Mouse (Mus musculus): Measurements from ENCODE around the gene Vapa.
"Not testable (repeated sequence)": the region's sequence is repeated elsewhere in the genome, so short reads cannot be mapped to it uniquely, and the experiment has no call there.

Vapa gene

DNA sequence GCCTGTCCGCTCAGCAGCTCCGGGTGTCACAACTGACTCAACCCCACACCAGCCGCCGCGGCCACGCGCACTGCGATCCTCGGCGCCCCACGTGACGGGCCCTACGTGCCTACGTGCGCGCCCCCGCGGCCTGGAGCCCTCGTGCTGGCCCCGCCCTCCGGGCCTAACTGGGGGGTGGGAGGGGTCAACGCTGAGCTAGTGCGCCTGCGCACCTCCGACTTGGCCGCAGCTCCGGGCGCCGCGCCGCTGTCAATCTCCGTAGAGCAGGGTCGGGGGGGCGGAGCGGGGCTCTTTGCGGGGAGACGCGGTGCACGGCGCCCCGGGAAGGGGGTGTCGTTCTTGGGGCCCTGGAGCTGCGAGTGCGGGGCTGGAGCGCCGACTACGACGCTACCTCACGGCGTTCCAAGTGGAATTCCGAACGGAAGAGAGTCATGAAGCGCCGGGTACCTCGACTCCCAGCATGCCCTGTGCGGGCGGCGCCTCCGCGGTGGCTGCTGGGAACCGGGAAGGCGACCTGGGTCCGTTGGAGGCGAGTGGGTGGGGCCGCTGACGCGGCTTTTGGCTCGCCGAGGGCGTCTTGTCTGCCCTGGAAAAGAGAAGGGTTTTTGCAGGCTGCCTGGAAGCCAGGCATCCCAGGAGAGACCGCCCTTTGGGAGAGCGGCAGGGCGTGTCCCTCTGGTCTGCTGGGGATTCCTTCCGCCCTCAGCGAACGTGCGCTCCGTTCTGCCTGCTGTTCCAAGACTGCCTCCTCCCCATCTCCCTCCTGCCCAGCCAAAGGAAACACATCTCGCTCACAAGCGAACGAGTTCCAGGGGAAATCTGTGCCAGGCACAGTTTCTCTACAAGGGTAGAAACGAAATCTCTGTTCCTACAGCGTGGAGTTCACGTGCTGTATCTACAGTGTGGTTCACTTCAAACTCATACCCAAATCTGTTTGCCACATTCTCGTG, at the start of gene Vapa:
Gene Vapa (minus strand): TSS at position 93 of the 950 bp plus-strand sequence.
- DNase-seq = peak; percentile 98

DNA sequence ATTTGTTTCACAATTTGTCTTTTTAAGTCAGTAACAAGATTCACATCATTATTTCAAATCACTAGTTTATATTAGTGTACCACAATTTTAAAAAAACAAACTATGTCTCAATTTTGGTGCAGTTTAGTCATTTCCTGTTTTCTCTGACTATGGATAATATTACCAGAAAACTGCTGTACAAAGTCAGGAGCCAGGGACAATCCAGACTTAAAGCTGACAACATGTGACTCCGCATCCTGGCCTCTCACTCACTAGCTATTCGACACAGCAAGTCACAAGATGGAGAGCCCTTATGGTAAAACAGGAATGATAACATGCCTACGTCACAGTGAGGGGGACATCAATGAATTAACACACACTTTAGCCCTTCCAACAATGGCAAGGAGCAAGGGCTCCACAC, 49.3 kb upstream of the Vapa start:
- no peak for DNase-seq

DNA sequence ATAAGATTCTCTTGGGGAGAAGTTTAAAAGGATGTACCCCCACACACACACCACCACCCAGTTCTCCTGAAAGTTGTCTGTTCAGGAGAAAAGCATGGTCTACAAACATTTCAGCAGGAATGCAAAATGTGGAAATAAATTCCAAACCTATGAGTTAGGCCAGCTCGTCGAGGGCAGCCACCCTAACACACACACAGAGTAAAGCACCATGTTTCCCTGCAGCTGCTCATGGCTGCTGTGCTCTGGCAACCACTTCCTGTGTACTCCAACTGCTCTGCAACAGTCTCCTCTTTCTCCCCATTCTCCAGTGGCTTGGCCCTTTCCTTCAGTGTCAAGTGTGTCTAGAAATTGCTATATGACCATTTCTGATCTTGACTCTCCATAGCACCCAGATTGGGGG, 45.1 kb upstream of the Vapa start:
- DNase-seq = no peak

DNA sequence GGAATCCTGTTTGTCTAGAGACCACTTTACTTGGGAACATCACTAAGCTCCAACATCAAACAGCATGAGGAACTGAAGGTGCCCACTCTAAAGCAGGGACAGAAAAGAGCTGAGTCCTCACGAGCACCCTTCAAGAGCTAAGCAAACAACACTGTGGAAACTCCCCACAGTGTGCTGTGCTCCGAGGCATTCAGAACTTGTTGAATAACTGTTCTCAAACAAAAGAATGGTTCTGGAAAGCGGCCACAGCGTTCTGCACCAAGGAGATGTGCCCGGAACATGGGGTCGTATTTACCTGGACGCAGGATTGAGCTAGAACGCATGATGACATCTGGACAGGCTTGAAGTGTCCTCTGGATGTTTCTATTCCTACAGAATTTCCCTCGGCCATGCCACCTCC, 44.6 kb upstream of the Vapa start:
- no peak for DNase-seq

DNA sequence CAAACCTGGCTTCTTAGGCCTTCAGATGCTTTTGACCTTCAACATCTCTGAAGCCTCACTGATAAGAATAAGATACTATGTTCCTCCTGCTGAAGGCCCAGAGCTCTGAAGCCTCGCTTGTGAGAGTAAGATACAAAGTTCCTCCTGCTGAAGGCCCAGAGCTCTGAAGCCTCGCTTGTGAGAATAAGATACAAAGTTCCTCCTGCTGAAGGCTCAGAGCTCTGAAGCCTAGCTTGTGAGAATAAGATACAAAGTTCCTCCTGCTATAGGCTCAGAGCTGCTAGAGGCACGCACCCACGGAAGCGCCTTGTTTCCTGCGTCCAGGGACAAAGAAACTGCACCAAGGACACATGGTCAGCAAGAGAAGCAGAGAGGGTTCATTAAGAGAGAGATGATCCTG, 43.4 kb upstream of the Vapa start:
- no peak for DNase-seq

DNA sequence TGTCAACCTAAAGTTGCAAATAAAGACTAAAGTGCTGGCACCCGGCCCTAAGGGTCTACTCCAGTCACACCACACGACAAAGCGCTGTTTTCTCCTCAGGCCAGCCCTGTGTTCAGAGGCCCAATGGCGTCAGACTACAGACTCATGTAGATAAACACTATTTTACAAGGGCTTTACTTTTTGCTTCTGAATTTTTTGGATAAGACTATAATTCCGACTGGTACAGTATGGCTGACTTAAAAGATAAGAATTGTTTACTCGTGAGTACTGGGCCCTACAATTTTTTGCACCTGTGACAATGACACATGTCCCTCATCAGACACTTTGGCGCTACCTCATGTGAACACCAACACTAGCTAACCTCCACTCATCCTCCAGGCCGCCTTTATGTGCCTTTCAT, 42.7 kb upstream of the Vapa start:
- DNase-seq = no peak

DNA sequence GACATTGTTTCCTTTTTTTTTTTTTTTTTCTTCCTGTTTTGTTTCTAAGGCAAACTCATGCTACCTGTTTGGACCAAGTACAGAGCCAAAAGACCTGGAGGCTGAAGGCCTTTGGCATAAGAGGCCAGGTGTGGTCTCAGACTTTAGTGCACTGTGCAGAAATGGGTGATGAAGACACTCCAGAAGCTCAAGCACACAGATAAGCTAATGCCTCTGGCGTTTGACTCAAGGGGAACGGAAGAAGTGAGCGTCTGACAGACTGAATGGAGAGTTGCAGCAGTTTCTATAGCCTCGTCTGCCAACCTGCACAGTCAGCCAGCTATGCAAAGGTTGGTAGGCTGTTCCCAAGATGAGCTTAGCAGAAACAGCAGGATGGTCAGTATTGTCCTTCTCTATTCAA, 42.3 kb upstream of the Vapa start:
- DNase-seq = no peak

DNA sequence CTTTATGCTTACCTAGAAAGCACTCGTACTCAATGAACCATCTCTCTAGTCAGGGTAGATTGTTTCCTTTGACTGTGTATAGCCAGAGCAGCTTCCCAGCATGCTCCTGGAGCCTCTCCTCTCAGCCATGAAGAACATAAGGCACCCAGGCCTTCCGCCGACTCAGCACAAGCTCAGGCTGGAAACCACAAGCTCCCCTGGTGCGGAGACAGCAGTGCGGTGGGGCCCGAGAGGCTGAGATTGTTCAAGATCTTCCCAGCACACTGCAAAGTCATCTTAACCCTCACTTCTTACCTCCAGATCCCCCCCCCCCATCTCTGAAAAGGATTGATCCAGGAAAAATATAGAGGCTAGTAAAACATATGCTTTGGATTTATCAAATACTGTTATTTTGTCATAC, 37.2 kb upstream of the Vapa start:
- DNase-seq = no peak

DNA sequence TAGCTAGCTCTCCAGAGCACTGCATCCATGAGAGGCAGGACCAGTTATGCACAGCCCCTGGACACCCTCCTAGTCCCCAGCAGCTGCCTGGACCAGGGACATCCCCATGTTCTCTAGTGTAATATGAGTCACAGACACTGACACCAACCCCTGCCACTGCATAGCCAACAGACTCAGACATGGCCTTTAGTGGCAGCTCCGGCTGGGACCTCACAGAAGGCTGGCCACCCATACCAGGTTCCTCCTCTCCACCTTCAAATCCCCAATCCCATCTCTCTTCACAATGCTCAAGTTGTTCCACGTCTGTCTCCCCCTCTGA, 35.8 kb upstream of the Vapa start:
- no peak for DNase-seq

DNA sequence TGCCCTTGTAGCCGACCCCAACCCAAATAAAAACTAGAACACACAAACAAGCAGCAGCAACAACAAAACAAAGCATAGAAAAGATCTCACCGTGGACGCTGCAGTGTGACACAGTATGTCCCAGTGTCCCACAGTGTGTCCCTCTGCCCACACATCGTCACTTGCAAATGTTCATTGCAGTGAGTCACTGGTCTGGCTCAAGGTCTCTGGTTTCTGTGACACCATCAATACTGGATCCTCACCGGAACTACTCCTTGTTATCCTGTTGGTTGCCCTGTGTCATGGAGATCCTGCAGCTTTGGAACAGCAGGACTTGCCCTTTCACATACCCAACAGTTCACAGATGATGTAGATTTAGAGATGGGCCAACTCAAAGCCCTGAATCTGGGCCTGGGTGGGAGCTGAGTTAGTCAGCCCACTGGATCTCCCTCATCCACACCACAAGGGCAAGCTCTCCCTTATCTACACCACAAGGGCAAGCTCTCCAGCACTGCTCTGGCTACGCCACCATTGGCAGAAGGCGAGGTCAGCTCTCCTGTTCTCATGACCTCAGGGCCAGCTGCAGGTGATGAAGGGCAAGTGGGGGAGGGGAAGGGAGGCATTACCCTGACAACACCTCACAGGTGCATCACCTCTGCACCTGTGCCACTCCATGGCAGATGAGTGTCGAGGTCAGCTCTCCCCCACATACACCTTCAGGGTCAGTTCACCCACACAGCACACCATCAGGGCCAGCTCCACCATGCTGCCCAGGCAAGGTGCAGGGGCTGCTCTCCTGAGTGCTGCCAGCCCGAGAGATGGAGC, 35.2 kb upstream of the Vapa start:
- DNase-seq = no peak

DNA sequence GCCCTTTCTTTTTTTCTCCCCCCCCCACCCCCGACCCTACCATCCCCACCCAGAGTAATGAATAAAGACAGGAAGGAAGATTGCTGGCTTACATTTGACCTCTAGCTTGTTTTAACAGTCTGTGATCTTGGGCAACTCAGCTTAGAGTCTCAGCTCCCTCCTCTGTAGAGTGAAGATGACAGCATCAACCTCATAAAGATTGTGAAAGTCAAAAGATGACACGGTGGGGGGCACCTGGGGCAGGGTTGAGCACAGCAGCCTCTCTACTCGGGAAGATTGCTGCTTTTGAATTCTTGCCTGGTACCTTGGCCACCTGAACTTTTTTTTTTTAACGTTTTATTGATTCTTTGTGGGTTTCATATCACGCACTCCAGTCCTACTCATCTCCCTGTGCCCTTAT, 34.6 kb upstream of the Vapa start:
- no peak for DNase-seq

DNA sequence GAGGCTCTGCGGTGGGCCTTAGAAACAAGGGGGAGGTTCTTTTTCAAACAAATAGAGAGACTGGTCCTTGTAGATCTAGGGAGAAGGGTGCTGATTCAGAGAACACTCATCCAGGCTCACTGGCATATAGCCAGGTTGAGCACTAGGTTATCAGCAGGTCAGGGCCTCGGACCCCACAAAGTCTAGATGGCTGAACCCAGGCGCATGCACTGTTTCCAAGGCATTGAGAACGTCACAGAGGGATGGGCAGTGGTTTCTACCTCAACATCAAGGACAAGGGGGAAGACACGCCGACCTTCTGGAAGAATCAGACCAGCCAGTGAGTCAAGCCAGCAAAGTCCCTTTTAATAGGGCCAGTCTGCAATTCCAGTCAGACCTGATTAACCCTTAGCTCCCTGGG, 33.9 kb upstream of the Vapa start:
- DNase-seq = no peak

DNA sequence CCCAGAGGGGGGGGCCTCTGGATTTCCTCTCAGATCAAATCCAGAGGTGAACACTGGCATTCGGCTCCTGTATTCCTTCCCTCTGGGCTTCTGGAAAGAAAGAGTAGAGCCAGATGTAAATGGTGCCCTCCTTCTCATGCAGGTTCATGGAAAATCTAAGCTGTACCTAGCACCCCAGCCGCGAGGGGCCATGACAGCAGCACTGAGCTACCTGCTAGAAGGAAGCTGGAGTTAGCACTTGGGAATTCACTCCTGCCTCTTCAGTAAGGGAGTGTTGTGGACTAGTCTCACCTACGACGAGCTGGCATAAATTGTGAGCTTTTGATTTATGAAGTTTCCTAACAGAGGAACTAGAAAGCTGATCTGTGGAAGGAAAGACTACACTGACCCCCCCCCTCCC, 30.2 kb upstream of the Vapa start:
- no peak for DNase-seq

DNA sequence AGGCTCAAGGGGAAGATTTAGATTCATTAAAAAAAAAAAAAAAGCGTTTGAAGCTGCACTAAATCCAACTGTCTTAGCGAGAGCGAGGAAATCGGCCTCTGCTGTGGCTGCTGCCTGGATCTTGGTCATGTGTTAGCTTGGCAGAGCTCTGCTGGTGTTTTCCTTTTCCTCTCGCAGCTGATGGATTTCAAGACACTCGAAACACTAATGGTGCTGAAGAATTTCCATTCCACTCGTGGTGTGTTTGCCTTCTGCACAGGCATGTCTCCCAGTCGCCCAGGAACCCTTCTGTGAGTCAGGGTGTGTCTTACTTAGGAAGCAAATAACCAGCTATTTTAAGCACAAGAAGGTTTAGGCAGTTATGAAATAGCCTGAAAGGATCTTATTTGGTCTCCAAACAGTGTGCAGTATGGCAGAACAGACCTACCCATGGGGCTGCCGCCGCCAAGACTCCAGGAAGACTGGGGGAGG, 29.7 kb upstream of the Vapa start:
- DNase-seq = no peak

DNA sequence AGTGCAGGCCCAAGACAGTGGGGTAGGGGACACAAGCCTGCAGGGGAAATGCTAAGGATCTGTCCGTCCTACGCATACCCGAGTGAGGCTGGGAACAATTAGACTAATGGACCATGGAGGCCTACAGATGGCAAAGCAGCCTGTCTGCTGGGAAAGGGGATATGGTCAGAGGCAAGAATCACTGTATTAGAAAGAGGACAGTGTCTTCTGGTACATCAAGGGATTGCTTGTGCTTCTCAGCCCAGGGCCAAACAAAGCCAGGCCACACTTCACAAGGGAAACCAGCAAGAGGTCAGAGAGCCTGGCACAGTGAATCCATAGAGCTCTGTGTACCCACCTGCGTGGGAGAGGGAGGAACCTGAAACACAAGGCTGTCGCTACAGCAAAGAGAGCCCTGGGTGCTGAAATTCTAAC, 29.2 kb upstream of the Vapa start:
- DNase-seq = peak; percentile 43

DNA sequence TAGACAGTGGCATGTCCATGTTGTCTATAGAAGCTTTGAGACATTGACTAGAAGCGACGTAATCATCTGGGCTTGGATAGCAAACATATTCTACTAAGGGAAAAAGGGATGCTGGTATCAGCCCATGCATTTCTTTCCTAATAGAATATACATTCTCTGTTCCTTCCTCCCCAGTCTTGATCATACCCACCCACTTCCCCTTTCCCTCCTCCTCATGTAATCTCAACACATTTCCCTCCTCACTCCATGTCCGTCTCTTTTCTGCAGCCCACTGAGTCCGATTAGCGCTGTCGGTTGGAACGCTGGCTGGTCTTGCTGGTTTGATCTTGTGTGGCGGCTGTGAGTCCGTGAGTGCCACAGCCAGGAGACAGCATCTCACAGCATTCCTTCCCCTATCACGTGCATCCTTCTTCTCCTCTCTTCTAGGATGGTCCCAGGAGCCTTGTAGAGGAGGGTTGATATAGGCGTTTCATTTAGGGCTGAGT, 28.4 kb upstream of the Vapa start, which contains the start of gene Txndc2:
Gene Txndc2 (minus strand): TSS at position 435 of the 485 bp plus-strand sequence.
- DNase-seq = no peak

DNA sequence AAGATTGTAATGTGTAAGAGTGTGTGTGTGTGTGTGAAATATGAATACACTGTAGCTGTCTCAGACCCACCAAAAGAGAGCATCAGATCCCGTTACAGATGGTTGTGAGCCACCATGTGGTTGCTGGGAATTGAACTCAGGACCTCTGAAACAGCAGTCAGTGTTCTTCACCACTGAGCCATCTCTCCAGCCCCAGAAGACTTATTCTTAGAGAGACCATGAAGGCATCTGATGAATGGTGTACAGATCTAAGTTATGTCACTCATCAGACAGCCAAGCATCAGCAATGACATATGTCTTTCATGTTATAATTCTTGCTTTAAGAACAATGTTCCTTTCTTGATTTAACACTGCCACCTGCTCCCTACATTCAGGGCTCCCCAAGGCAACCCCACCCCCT, 25.8 kb upstream of the Vapa start:
- DNase-seq = no peak

DNA sequence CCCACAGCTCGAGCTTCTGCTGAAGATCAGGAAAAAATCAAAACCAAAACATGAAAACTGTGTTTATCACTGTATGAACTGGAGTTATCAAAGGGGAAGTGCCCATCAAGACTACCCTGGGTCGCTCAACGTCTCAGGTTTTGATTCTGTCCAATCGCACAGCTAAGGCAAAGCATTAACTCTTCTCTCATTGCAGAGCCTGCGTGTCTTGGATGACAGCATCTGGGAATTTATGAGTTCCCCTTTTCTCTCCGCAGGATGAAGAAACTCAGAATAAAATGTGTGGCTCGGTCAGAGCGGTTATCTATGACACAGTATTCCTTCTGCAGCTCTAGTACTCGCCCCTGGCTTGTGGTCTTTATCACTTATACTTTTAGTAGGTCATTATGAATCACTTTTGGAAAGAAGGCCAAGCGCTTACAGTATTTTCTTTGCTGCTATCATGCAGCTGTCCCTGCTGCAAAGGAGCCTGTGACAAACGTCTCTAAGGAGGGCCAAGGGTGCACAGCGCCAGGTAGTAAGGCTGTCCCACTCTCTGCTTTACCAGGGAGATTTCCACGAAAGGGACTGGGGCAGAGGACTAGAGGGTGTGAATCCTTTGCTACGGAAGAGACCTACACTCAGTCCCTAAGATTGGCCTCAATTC, 22.5 kb upstream of the Vapa start:
- DNase-seq = no peak

DNA sequence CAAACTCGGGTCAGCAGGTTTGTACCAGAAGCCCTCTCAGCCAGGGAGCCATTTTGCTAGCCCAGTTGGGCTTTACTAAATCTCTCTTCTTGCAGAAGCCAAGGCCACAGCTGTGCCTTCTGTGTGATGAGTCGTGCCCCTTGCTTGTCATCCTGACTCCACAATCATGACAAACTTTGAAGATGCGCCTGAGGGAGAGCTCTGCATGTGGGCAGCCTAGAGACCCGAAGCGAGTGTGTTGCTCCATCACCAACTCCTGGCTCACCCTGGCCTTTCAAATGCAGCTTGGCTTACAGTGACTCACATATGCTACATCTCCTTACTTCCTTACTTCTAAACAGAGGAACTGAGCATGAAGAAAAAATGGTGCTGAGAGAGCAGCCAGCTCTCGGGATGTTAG, 16.6 kb upstream of the Vapa start:
- no peak for DNase-seq

DNA sequence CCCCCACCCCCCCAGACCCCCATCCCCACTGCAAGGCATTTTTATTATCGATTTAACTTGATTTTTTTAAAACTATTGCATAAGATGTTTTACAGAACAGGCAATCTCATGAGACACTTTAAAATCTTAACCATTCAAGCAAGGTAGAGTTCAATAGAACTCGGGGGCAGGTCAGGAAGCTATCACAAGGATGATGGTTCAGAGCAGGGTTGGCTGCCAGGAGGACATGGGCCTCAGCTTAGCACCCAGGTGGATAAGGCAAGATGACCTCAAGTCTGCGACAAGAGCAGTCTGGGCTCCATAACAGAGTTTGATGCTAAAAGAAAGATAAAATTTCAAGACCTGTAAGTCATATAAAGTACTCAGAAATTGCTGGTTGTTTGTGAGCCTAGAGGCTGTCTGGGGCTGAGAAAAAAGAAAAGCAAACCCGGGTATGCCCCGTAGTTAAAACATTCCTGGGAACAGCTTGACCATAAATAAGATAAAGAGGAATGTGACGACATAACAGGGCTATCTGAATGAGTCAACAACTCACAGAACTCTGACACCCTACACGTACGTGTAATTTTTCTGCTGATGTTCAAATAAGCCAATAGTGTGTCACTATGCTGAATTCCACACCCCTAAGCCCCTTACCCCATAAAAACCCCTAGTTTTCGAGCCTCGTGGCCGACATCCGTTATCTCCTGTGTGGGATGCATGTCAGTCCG, 15.6 kb upstream of the Vapa start:
- not testable (repeated sequence) for DNase-seq

DNA sequence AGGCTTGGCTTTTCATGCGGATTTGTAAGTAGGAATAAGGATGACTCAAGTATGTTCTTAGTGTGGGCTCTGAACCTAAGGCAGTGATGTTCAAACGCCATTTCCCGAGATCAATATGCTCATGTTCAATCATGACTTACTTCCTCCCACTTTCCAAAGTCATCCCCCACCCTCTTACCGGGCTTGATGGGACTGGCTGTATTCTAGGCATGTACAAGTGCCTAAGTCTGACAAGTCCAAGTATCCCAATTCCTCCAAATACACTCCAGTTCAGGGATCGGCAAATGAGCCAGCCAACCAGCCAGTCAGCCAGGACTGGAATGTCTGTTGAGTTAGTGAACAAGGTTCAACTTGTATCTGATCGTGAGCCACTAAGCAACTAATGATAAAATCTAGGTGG, 12.9 kb upstream of the Vapa start:
- no peak for DNase-seq

DNA sequence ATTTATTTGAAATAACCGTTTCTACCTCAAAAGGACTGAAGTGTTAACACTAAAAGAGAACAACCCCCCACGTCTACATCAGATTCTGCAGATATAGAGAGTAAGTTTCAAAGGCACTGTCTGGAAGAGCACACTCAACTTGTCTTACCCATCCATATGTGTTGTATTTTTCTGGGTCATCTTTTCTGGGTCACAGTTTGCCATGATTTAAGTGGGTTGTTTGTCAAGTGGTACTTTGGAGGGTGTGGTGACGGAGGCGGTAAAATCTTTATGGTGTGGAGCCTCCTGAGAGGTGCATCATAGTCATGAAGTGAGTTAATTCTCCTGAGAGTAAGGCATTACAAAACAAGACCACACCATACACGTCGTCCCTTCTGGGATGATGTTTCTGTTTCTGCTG, 12.2 kb upstream of the Vapa start:
- DNase-seq = no peak

DNA sequence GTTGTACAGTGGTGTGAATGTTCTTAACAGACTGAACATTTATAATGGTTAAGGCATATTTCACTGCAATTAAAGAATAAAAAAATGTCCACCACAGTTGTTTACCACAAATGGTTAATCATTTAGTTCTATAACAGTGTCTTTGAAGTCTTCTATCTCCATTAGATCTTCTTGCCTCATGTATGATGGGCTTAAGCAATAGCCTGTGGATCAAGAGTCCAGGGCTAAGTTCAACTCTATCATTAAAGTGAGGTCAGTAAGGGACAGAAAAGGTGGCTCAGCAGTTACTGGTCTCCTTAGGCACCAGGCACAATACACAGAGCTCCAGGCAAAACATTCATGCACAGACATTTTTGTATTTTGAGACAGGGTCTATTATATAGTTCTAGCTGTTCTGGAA, 9.8 kb upstream of the Vapa start:
- no peak for DNase-seq

All from retina, postnatal 1 day (tissue).